Mouse (Mus musculus): ENCODE results near the gene Nxnl1. TPM values are rescaled to one million over a fixed set of nuclear protein-coding genes. Genes with fewer than 3 reads are reported as not detected.
A peak's percentile ranks its signal among the peaks of the same experiment; 100 is the strongest.

Nxnl1 gene
- 1.1 and 1.3 TPM in 2 replicates for polyA plus RNA-seq (2015; fragmentation: Nextera tagmentation; extraction: Ambion mirVana)

DNA sequence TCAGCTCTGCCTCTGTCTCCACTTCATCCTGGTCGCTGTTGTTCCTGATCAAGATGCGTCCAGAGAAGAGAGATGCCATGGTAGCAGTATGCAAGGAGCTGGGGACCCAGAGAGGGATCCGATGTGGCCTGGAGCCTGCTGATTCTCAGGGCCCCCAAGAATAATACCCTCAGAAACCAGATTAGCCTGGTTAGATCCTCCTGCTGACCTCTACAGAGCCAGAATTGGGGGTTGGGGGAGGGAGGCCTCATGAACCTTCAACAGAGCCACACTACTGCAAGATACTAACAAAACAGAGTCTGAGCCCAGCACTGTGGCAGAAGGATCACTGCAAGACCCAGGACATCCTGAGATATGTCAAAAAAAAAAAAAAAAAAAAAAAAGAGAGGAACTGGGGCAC lies at the start of gene Nxnl1:
Nxnl1 (minus strand) TSS at position 101 of the 400 bp plus-strand sequence.
- no peak for DNase-seq (ENCODE audit: low spot score)

DNA sequence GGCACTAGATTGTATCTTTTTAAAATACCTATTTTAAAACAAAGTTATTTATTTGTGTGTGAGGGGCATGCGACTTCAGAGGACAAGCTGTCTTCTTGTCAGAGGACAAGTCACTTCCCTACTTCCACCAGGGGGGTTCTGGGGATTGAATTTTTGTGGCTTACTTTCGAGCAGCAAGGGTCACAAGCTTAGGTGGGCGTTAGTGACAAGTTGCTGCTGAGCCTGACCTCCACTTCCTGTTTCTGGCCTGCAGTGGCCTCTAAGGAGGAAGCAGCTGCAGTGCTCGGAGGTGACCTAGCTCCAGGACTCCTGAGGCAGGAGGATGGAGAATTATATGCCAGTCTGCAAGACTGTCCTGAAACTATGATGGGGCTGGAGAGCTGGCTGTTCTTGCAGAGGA lies 47.0 kb upstream of the Nxnl1 start:
- no peak for DNase-seq (ENCODE audit: low spot score)

GRCm38 (mm10) chr8:71612141-71612540 lies 45.7 kb upstream of the Nxnl1 start:
- no peak for DNase-seq (ENCODE audit: low spot score)

- peak; percentile 99 for DNase-seq (ENCODE audit: low spot score)
These were observed 44.6 kb upstream of the Nxnl1 start, which contains the start of gene Colgalt1 for GRCm38 (mm10) chr8:71610822-71611651. TSS of gene Colgalt1 (plus strand) at chr8:71610998.

DNA sequence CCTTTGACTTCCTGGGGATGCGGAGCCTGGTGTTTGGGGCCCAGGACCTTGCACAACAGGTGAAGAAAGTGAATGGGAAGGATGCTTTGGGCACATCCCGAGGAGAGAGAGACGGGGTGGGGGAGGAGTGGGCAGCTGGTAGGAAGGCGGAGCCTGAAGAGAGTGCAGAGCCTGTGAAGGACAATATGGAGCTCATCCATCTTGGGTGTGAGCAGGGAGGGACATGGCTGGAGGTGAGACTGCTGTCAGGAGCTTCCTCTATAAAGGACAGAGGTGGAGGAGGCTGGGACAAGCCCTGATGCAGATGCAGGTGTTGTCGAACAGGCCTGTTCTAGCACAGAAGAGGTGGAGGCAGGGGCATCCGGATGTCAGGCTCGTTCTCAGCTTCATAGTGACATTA lies 37.6 kb upstream of the Nxnl1 start:
- no peak for DNase-seq (ENCODE audit: low spot score)

DNA sequence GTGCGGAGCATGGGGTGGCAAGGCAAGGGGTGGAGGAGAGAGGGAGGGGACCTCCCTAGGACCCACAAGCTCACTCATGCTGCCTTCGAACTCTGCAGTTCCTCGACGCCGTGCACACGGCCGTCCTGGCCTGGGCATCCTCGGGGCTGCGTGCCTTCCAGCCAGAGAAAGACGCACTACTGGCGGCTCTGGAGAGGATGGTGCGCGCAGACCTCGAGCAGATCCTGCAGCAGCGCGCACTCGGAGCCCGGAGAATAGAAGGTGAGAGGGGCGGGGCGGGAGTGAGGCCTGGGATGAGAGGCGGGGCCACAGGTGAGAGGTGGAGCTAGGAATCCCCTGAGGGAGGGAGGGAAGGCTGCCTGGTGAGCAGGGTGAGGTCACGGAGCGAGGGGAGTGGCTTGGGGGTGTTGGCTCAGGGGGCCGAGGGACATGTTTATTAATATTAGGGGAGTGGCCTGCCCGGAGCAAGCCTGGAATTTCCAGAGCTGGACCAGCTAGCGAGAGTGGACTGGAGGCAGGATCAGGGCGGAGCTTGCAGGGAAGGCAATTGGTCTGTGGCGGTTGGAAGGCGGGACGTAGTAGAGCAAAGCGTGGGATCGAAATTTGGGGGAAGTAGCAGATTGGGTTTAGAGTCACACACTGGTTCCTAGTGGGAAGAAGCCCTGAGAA lies 36.4 kb upstream of the Nxnl1 start:
- DNase-seq (ENCODE audit: low spot score) = no peak

DNA sequence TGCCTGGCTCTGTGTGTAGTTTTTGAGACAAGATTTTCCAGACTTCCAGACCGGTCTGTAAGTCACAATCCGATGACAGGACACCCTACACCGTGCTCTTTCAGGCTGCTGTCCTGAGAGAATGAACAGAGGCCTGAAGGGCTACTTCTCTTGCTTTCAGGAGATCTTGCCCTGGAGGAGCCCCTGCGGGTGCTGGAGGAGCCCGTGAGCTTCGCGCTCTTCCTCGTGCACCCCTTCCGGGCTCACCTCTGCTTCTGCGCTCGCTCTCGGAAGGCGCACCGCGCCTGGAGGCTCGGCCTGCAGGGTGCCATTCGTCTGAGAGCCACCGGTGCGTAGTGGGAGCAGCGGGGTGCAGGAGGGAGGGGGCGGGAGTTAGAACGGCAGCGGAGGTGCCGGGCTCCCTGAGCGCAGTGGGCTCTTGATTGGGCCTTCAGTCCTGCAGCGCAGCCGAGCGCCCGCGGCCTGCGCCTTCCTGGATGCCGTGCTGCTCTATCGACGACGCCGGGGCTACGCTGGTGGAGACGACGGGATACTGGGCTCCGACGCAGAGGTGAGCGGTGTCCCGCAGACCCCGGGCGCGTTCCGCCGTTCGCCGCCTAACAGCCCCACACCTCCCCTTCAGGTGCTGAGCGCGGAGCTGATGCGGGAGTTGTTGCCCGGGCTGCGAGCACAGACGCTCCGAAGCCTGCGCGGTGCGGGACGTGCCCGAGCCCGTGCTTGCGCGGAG lies 35.7 kb upstream of the Nxnl1 start:
- peak; percentile 75 for DNase-seq (ENCODE audit: low spot score)

DNA sequence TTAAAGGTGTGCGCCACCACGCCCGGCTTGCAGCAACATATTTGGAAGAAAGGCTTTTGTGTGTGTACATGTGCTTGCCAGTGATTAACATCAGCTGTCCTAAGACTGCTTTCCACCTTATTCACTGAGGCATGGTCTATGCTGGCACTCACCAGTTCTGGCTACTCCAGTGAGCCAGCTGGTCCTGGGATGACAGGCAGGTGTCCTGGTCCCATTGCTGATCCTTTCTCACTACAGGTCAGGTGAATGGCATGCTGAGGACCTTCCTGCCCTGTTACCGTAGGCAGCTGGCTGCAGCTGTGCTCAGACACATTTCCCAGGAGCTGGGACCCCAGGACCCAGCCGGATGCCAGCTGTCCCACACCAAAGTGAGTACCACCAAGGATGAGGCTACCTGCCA lies 32.4 kb upstream of the Nxnl1 start:
- no peak for DNase-seq (ENCODE audit: low spot score)

- DNase-seq (ENCODE audit: low spot score) = no peak
These were observed 32.0 kb upstream of the Nxnl1 start for GRCm38 (mm10) chr8:71598375-71598774.

DNA sequence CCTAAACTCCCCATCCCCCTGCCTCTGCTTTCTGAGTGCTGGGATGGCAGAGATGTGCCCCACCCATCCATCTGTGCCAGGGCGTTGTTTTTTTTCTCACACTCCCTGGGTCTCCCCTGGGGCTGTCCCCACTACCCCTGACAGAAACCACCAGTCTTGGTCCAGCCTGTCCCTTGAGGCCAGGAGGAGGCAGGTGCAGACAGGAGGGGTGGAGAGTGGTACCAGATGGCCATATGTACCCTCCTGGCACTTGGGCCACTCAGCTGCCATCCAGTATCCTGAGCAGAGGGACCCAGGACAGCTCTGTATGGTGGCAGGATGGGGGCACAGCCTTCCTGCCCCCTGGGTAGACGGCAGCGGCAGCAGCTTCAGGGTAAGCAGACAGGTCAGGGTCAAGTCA lies 31.1 kb upstream of the Nxnl1 start, which contains the start of gene Fam129c:
Fam129c (plus strand) TSS at position 198 of the 400 bp plus-strand sequence.
- DNase-seq (ENCODE audit: low spot score) = no peak

- no peak for DNase-seq (ENCODE audit: low spot score)
These were observed 30.4 kb upstream of the Nxnl1 start for GRCm38 (mm10) chr8:71596798-71597197.

GRCm38 (mm10) chr8:71596384-71596783 lies 30.0 kb upstream of the Nxnl1 start:
- DNase-seq (ENCODE audit: low spot score) = no peak

GRCm38 (mm10) chr8:71595862-71596261 lies 29.5 kb upstream of the Nxnl1 start:
- DNase-seq (ENCODE audit: low spot score) = peak; percentile 88

DNA sequence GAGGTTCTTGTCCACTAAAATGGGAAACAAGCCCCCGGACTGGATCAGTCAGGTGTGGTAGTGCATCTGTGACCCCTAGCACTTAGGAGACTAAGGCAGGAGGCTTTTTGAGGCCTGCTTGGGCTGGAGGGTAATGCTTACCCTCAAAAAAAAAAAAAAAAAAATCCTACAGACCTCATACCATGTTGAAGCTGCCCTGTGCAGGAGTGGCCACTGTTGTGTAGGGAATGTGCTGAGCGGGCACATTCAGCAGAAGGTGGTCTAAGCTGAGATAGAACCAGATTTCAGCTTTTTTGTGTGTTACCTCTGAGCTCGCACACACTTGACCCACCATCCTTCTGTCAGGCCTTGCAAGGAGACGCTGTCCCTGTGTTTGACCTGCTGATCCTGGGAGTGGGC lies 27.9 kb upstream of the Nxnl1 start:
- DNase-seq (ENCODE audit: low spot score) = no peak

GRCm38 (mm10) chr8:71593556-71594323 lies 27.3 kb upstream of the Nxnl1 start:
- no peak for DNase-seq (ENCODE audit: low spot score)

- peak; percentile 69 for DNase-seq (ENCODE audit: low spot score)
These were observed 26.2 kb upstream of the Nxnl1 start for GRCm38 (mm10) chr8:71592374-71593170.

DNA sequence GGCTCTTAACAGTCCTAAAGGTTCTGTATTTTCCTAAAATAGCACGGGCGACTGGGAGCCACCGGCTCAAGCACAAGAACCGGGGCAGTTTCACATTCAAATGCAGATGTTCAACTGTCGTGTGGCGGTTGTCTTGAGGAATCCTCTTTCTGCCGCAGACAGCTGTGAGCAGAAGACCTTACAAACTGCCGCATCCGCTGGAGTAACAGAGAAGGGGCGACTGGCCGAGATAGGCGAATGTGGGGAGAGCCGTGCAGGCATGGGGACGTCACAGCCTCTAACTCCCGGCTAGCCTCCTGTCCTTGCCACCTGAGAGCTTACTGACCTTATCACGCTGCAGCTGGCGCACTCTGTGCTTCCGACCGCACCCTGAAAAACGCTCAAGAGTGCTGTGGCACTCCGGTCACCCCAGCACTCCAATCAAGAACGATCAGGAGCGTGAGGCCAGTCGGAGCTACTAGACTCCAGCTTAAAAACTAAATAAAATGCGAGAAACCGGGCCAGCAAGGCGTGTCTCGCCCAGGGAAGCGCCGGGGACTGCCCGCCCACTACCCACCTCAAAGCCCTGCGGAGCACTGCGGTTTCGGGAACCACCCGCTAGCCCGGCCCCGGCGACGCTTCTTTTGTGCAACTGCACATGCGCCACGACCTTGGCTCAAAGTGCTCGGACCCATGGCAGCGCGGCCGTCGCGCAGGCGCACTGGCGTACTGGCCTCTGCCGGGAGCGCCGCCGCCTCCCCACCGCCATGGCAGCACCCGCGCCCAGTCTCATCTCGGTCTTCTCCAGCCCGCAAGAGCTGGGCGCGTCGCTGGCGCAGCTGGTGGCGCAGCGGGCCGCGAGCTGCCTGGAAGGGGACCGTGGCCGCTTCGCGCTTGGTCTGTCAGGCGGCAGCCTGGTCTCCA lies 25.3 kb upstream of the Nxnl1 start, which contains the start of gene Pgls:
Pgls (plus strand) TSS at position 706 of the 903 bp plus-strand sequence.
- DNase-seq (ENCODE audit: low spot score) = peak; percentile 92

GRCm38 (mm10) chr8:71591017-71591416 lies 24.6 kb upstream of the Nxnl1 start:
- DNase-seq (ENCODE audit: low spot score) = peak; percentile 44

- DNase-seq (ENCODE audit: low spot score) = no peak
These were observed 22.4 kb upstream of the Nxnl1 start for GRCm38 (mm10) chr8:71588762-71589161.

Measured in thymus, postnatal 0 days (tissue).